Mouse (Mus musculus) myocyte (in vitro differentiated cells): Measurements from ENCODE around the gene S100a10.

Source experiments
- MYOD1 ChIP-seq, 3 experiments: IDR thresholded peaks; one replicate each; pipeline ENCODE4 v1.6.1; 2011; ENCODE audit warnings: control low read depth in 2 of 3, low read depth in 2 of 3, mild to moderate bottlenecking in 2 of 3, moderate library complexity in 1 of 3; ENCODE audit not compliant: insufficient read length in 2 of 3, control insufficient read depth in 1 of 3
- POLR2A ChIP-seq: IDR thresholded peaks from one replicate; pipeline ENCODE4 v1.6.1; 2011; ENCODE audit warnings: low read depth, mild to moderate bottlenecking, control low read depth, moderate library complexity; ENCODE audit not compliant: insufficient read length
- TCF12 ChIP-seq: IDR thresholded peaks from one replicate; pipeline ENCODE4 v1.6.1; 2011; ENCODE audit warnings: mild to moderate bottlenecking, control low read depth; ENCODE audit not compliant: poor library complexity, insufficient read depth, severe bottlenecking

DNA sequence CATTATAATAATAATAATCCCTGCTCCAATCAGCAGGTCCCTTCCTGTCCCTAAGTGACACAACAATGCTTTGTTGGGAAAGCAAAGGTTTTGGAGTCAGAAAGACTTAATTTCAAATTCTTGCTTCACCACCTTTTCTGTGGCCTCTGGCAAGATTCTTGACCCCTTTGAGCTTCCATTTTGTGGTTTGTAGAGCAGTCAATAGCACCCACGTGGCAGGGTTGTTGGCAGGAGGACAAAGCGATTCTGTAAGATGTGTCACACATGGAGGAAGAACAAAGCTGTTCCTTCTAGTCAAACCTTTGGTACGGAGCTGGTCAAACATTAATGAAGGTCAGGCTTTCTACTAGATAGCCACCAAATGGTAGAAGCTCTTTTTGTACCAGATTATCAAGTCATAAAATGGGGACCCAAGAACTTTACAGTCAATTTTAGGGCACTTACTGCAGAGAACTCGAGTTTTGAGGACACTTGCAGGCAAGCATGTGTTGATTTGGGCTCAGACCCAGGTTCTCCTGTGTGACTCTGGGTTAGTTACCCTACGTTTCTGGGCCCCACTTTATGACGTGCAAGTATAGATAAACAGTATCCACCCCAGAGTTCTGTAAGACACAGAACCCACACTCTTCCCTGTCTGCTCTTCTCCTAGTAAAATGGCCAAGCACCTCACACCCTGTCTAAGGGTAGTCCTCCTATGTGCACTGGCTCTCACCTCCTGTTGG, 24.6 kb downstream of the S100a10 start:
- TF ChIP-seq POLR2A (no peak), MYOD1 (IDR thresholded peaks at IDR 0.05; ENCODE audit: control insufficient read depth in 1 of 3, insufficient read length in 2 of 3, low read depth in 2 of 3) (no peak), TCF12 (no peak)
